Mouse (Mus musculus) brain, embryonic 14.5 days (tissue): ENCODE data around the gene Phf12. TPM values are rescaled to one million over a fixed set of nuclear protein-coding genes. Genes with fewer than 3 reads are reported as not detected.

Experiments
- DNase-seq: peaks from one replicate; pipeline ENCODE4 v3.0.0-alpha.2; 2011; ENCODE audit warnings: low read depth
- CTCF ChIP-seq: fragments of 200-500 bp; IDR thresholded peaks from 2 replicates; pipeline ENCODE4 v1.5.1; 2012; ENCODE audit warnings: inconsistent platforms, mild to moderate bottlenecking, moderate library complexity, borderline replicate concordance; ENCODE audit not compliant: insufficient read depth, insufficient read length; ENCODE audit errors: extremely low read depth
- POLR2A ChIP-seq: fragments of 200-500 bp; IDR thresholded peaks from 2 replicates; pipeline ENCODE4 v1.6.1; 2012; ENCODE audit warnings: mild to moderate bottlenecking, inconsistent platforms, borderline replicate concordance; ENCODE audit not compliant: poor library complexity, insufficient read depth, insufficient read length, severe bottlenecking; ENCODE audit errors: extremely low read depth
- polyA plus RNA-seq: library from polyadenylated mRNA; depleted of rRNA; stranded (reverse); fragments of >200 nt; gene quantifications from 2 replicates; pipeline ENCODE4 v1.2.3, GENCODE M21; 2012

Phf12 gene
- polyA plus RNA-seq, 1 experiment = 76.0 TPM

DNA sequence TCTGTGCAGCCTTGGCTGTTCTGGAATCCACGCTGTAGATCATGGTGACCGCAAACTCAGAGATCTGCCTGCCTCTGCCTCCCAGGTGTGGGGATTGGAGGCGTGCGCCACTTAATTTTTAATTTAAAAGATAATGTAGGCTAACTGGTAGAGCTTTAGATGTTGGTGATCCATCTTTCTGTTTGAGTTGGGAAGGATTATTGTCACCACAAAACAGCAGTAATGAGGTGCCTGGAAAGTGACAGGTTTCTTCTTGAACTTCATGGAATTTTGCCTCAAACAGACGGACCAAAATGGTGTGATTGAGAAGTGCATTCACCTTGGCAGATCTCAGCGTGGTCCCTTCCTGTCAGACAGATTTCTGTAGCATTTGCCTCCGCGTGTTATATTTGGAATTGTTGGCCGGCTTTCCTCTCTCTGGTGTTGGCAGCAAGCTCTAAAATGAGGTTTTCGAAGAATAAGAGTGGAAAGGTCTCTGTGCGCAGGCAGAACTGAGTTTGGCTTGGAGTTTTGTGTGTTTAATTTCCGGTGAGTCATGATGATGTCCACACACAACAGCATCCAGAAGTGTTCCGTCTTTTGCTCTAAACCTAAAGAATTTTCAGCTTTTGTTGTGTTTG is 6.6 kb downstream of the Phf12 start:
- DNase-seq = no peak
- no peak for TF ChIP-seq CTCF
- TF ChIP-seq POLR2A = no peak

DNA sequence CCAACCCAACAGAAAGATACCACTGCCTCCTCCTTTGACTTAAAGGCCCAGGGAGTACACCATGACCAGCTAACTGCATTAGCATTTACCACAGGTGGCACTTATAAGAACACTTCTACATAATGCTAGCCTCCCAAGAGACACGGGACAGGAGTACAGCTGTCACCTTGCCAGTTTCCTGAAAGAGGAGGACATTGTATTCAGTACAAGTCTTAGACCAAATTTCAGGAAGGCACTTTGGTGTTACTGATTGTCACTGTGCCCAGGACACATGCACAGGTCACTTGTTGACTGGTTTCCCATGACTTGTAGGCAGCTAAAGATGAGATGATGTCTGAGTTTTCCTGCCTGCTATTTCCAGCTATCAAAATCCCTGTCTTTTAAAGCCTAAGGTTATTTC is 13.0 kb downstream of the Phf12 start:
- DNase-seq = no peak
- TF ChIP-seq POLR2A (no peak), CTCF (no peak)

DNA sequence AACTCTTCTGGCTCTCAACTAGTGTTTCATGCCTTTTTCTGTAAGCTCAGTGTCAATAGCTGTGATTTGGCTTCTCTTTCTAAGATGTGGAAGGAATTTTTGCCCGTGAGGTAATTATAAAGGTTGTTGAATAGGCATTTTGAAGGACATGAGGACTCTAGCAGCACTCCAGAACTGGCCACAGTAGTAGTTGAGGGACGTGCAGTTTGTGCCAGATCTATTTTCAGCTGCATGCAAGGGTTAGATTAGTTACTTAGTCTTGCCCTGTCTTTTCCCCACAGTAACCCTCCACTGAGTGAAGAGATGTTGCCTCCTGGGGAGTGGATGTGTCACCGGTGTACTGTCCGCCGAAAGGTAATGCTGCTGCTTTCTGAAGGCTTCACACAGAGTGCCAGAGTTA is 23.9 kb downstream of the Phf12 start:
- no peak for DNase-seq
- TF ChIP-seq POLR2A = no peak
- TF ChIP-seq CTCF = no peak

DNA sequence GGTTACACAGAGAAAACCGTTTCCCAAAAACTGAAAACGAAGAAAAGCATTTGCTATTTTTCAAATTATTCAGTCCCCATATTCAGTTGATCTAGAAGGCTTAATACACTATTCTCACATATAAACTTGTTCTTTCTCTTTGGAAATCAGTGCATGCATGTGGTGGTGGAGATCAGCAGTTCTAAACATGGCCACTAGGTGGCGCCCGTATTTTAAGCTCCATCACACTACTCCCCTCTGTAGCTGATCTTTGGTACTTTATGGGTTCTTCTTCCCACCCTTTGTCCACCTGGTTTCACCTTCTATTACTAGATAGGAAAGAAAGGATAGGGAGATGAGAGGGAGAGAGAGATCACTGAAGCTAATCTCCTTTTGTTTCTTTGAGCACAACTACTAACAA is 37.1 kb downstream of the Phf12 start:
- TF ChIP-seq POLR2A = no peak
- TF ChIP-seq CTCF = peak; percentile 88
- DNase-seq = peak; percentile 89

DNA sequence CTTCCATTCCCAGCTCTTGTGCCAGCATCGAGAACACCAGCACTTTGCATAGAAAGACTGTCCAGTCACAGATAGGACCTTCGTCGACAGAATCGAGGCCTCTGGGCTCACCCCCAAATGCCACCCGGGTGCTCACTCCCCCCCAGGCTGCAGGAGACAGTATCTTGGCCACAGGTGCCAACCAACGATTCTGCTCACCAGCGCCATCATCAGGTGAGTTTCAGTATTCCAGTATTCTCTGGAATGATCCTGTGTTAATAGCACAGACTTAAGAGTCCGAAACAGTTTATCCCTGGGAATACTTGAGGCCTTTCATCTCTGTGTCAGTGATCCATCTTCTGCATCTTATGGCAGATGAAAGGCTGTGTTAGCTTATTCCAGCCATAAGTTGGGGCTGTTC is 41.1 kb downstream of the Phf12 start:
- DNase-seq = peak; percentile 10
- TF ChIP-seq POLR2A (no peak), CTCF (peak; percentile 42; the same call in 1 of the 2 replicates)

DNA sequence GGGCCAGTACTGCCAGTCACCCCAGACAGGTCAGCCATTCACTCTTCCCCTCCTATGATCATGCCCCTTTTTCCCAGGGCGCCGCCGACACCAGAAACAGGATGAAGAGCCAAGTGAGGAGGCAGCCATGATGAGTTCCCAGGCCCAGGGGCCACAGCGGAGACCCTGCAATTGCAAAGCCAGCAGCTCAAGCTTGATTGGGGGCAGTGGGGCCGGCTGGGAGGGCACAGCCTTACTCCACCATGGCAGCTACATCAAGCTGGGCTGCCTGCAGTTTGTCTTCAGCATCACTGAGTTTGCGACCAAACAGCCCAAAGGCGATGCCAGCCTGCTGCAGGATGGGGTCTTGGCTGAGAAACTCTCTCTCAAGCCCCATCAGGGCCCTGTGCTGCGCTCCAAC is 46.7 kb downstream of the Phf12 start:
- DNase-seq = no peak
- TF ChIP-seq POLR2A (no peak), CTCF (no peak)

DNA sequence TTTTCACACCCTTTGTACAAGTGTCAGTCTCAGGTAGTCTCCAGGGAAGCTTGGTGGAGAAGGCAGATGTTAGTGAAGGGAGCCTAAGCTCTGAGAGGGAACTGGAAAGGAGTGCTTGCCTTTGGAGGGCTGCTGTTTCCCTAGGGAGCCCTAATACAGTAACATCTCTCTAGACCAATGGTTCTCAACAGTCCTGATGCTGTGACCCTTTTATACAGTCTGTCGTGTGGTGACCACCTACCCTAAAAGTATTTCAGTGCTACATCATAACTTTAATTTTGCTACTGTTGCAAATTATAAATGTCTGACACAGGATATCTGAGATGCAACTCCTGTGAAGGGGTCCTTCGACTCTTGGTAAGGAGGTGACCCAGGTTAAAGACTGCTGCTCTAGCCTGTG is 48.0 kb downstream of the Phf12 start:
- DNase-seq = no peak
- TF ChIP-seq POLR2A (no peak), CTCF (no peak)

DNA sequence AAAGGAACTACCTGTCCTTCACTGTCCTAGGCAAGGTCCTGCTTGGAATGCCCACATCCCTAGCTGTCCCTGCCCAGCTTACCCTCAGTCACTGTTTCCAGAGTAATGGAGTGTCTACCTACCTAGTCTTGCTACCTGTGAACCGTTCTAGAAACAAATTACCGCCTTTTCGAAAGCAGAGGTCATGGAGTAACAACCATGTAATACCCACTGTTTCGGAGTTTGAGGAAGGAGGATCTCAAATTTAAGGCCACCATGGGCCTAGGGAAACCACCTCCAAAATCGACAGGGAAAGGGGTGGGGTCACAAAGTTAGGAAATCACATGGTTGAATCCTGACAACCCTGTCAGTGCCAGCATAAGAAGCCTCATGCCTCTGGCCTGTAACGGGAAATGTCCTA is 48.8 kb downstream of the Phf12 start:
- DNase-seq = no peak
- TF ChIP-seq CTCF (no peak), POLR2A (no peak)

DNA sequence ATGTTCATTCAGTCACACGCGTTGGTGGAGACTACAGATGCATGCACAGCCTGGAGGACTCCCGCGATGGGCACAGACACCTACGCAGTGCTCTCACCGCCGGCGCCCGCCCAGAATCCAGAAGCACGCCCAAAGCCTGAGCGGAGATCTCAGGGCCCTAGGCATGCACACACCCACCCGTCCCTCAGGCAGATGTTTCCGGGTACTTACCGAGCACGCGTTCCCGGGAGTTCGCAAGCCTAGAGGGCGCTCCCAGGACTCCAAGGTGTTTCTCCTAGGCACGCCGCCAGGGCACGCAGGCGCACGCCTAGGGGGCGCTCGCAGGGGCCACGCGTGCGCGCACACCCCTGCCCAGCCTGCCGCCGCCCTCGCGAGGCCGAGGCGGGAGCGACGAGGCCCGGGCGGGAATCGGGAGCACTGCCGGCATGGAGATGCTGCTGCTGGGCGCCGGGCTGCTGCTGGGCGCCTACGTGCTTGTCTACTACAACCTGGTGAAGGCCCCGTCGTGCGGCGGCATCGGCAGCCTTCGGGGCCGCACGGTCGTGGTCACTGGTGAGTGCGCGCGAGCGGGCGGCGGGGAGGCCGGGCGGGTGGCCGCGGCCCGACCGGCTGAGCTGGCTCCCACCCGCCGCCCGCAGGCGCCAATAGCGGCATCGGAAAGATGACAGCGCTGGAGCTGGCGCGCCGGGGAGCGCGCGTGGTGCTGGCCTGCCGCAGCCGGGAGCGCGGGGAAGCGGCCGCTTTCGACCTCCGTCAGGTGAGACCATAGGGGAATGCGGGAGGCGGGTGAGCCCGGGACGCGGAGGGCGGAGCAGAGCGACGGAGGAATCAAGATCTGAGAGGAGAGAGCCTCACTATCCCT is 49.6 kb downstream of the Phf12 start, which contains the start of gene Dhrs13:
Gene Dhrs13, plus strand, starts transcription at position 334 of the 862 bp plus-strand sequence.
- peak; percentile 96 for DNase-seq
- peak; percentile 89 for TF ChIP-seq CTCF
- TF ChIP-seq POLR2A = peak; percentile 84

DNA sequence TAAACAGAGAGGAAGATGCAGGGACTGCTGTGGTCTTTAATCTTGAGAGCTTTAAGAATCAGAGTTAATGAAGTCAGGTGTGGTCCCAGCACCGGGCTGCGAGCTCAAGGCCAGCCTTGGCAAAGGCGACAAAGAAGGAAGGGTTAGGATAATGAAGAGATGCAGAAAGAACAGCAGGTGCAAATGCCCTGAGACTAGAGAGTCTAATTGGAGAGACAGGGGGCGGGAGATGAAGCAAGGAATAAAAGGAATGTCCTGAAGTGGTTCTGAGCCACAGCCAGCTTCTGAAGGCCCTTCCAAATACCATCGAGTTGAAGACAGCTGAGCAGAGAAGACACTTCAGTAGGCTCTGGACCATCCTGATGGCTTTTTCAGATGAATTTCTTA is 50.2 kb downstream of the Phf12 start:
- DNase-seq = peak; percentile 61
- TF ChIP-seq POLR2A = no peak
- no peak for TF ChIP-seq CTCF

DNA sequence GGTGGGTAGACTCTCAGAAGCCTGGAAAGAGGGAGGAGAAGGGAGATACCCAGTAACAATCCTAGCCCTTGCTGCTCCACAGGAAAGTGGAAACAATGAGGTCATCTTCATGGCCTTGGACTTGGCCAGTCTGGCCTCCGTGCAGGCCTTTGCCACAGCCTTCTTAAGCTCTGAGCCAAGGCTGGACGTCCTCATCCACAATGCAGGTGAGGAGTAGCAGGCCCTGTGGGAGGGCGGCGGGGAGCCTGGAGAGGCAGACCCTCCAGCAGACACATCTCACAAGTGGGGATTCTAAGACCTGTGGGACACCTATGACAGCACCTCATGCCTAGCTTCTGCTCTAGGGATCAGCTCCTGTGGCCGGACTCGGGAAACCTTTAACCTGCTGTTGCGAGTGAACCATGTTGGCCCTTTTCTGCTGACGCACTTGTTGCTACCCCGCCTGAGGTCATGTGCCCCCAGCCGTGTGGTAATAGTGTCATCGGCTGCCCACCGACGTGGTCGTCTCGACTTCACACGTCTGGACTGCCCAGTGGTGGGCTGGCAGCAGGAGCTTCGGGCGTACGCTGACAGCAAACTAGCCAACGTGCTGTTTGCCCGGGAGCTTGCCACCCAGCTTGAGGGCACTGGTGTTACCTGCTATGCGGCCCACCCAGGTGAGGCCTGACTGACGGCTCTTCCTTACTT is 51.5 kb downstream of the Phf12 start:
- DNase-seq = no peak

More for the DNA sequence above, 51.5 kb downstream of the Phf12 start:
- TF ChIP-seq POLR2A (no peak), CTCF (no peak)
